In genomic region chr13:76264361-76265026, GRCm38 (mm10) we compare ENCODE assay signal across 19 mouse cellular contexts. TPM values are rescaled to one million over a fixed set of nuclear protein-coding genes. Genes with fewer than 3 reads are reported as not detected.
"Had no signal": no experiment of that assay in that cellular context is flagged by ENCODE, and none has a peak within 500 bp of the region (broad histone marks: within the 10 kb centered on the region; RNA-seq: fewer than 3 reads in every experiment).

No protein-coding gene starts in this region.

- H3K9ac ChIP-seq: limb, embryonic 12.5 days; liver, embryonic 14.5 days; midbrain, embryonic 12.5 days; neural tube, embryonic 13.5 days had no signal

- H3K9me3 ChIP-seq: limb, embryonic 12.5 days; midbrain, embryonic 12.5 days; neural tube, embryonic 13.5 days had no signal

- H3K36me3 ChIP-seq: limb, embryonic 12.5 days; midbrain, embryonic 12.5 days; neural tube, embryonic 13.5 days had no signal

- H3K27ac ChIP-seq: layer of hippocampus, adult 2 months; limb, embryonic 12.5 days; liver, embryonic 14.5 days; midbrain, embryonic 12.5 days; neural tube, embryonic 13.5 days had no signal

- H3K4me2 ChIP-seq: limb, embryonic 12.5 days; midbrain, embryonic 12.5 days; neural tube, embryonic 13.5 days had no signal

- H3K4me3 ChIP-seq: layer of hippocampus, adult 2 months; limb, embryonic 12.5 days; midbrain, embryonic 12.5 days; neural tube, embryonic 13.5 days had no signal

- DNase-seq: kidney, adult 11 months; kidney, postnatal 10 days; kidney, postnatal 4 days; liver; lung, adult 18-20 months; retina, postnatal 1 day; thymus, postnatal 4 days had no signal

- ATAC-seq: midbrain, embryonic 16.5 days had no signal

- H3K27me3 ChIP-seq: limb, embryonic 12.5 days; midbrain, embryonic 12.5 days; neural tube, embryonic 13.5 days had no signal

- H3K4me1 ChIP-seq: limb, embryonic 12.5 days; midbrain, embryonic 12.5 days; neural tube, embryonic 13.5 days had no signal

RNA-seq across cellular contexts. Expression of gene Fam81b, which starts 40.4 kb away (rescaled TPM):
- total RNA-seq: left cerebral cortex, adult 8-10 months; megakaryocyte-erythroid progenitor cell, adult 5-6 weeks had no signal
- polyA plus RNA-seq: intestine, embryonic 14.5 days; kidney, embryonic 14.5 days; limb, embryonic 12.5 days; liver, embryonic 14.5 days; midbrain, embryonic 12.5 days; neural tube, embryonic 13.5 days; small intestine, adult 2 months; stomach, embryonic 16.5 days had no signal
